ENCODE assay signal across 8 mouse cellular contexts in genomic region chr4:117181863-117182758, GRCm38 (mm10). TPM values are rescaled to one million over a fixed set of nuclear protein-coding genes. Genes with fewer than 3 reads are reported as not detected.
DNase-seq lines count a peak whose midpoint lies in the region; ATAC-seq lines count a peak whose summit lies in the region.

Gene Kif2c (minus strand): TSS chr4:117182639.

- H3K4me2 ChIP-seq in hindbrain, embryonic 14.5 days (replicated peaks), result peak within 1 kb of the TSS; percentile 78

- peaks cover 7% of the 10 kb centered on the region for H3K4me1 ChIP-seq in hindbrain, embryonic 14.5 days (replicated peaks; ENCODE audit: control insufficient read depth, insufficient read depth, low read length)

- WGBS in hindbrain, embryonic 14.5 days, result 2% methylated on average over 42 of the region's 42 CpGs

- H3K4me3 ChIP-seq in hindbrain, embryonic 14.5 days (replicated peaks; ENCODE audit: low read length), result peak within 1 kb of the TSS; percentile 44

- H3K36me3 ChIP-seq in hindbrain, embryonic 14.5 days (replicated peaks; ENCODE audit: control insufficient read depth, insufficient read depth), result no peaks in the 10 kb centered on the region

- H3K9me3 ChIP-seq in hindbrain, embryonic 14.5 days (ENCODE audit: control insufficient read depth, low read length), result no peaks in the 10 kb centered on the region

- peak within 1 kb of the TSS; percentile 63 for H3K9ac ChIP-seq in hindbrain, embryonic 14.5 days

- H3K27ac ChIP-seq in hindbrain, embryonic 14.5 days, result peak within 1 kb of the TSS; percentile 72; the same call in 1 of the 2 replicates

- H3K27me3 ChIP-seq in hindbrain, embryonic 14.5 days (ENCODE audit: control insufficient read depth, insufficient read depth, low read length), result no peaks in the 10 kb centered on the region

- peak; percentile 99 for ATAC-seq in hindbrain, embryonic 14.5 days (ENCODE audit: low FRiP score)

- DNase-seq in NIH3T3 (ENCODE audit: low read depth), result peak; percentile 98
- DNase-seq in cerebellum, postnatal 10 days, result peak; percentile 93 to 95
- peak; percentile 84 to 85 for DNase-seq in frontal cortex, postnatal 14 days (ENCODE audit: low spot score in 2 of 2)
- DNase-seq in hindbrain, embryonic 14.5 days (ENCODE audit: low spot score), result peak; percentile 98
- DNase-seq in layer of hippocampus, postnatal 36 days, result peak; percentile 92 to 94
- DNase-seq in lung, postnatal 36 days, result peak; percentile 96
- DNase-seq in retina, postnatal 1 day, result peak; percentile 94
- peak; percentile 86 to 93 for DNase-seq in urinary bladder, adult 18-20 months (ENCODE audit: low spot score in 2 of 2)

RNA-seq across cellular contexts. Expression of gene Kif2c, which starts in this region (rescaled TPM):
- 8.6 and 10.3 TPM in 2 replicates for polyA plus RNA-seq in hindbrain, embryonic 14.5 days (2014; fragmentation: Nextera tagmentation; extraction: Ambion mirVana)
- total RNA-seq in layer of hippocampus, postnatal 36 days (2021), result under 1 TPM; 0.40 to 0.46 TPM

Comparison
In these comparisons a context has a peak if more than half of its experiments do, and no peak if none do; other contexts are left out.
1. Peak in every context shown above with its lines: DNase-seq, ATAC-seq, H3K4me3 ChIP-seq and H3K27ac ChIP-seq.
2. Peak in DNase-seq in layer of hippocampus, postnatal 36 days; RNA of the gene not detected or under 1 TPM.